In genomic region chr10:67264852-67265251, GRCm38 (mm10) we compare ENCODE assay signal across 8 mouse cellular contexts. TPM values are rescaled to one million over a fixed set of nuclear protein-coding genes. Genes with fewer than 3 reads are reported as not detected.
A peak's percentile ranks its signal among the peaks of the same experiment; 100 is the strongest.
DNase-seq lines count a peak whose midpoint lies in the region; ATAC-seq and TF ChIP-seq lines count a peak whose summit lies in the region.

No protein-coding gene starts in this region.

- peak; percentile 72 for TF ChIP-seq CTCF in forebrain, postnatal 0 days (IDR thresholded peaks at IDR 0.05; ENCODE audit: low read depth)
- TF ChIP-seq CTCF in bone marrow, adult 2 months (IDR thresholded peaks at IDR 0.05; ENCODE audit: control insufficient read depth, insufficient read depth, low read length) = peak; percentile 37; the same call in 1 of the 2 replicates

- H3K27me3 ChIP-seq in forebrain, postnatal 0 days (ENCODE audit: insufficient read depth, low read length) = no peaks in the 10 kb centered on the region
- no peaks in the 10 kb centered on the region for H3K27me3 ChIP-seq in forebrain, embryonic 10.5 days (ENCODE audit: poor library complexity, severe bottlenecking)

- intact Hi-C loops in heart, postnatal 10 days (cut with DNase I) = loop anchor here (1.0 to 5.0 kb wide), 3 partner anchors 18 to 358 kb away; no protein-coding TSS in a partner anchor

- peak; percentile 66 for DNase-seq in forebrain, postnatal 0 days
- no peak for DNase-seq in forebrain, embryonic 10.5 days (ENCODE audit: extremely low spot score, low spot score)
- DNase-seq in ovary, postnatal 14 days (ENCODE audit: low spot score) = peak; percentile 43
- no peak for DNase-seq in ovary, postnatal 10 days (ENCODE audit: low spot score)
- peak; percentile 70 to 82 for DNase-seq in heart, postnatal 10 days
- DNase-seq in lung, postnatal 10 days = peak; percentile 79
- DNase-seq in thymus, postnatal 0 days (ENCODE audit: low spot score) = peak; percentile 38

- 58% methylated on average over 1 of the region's 1 CpGs for WGBS in forebrain, postnatal 0 days
- 67% methylated on average over 1 of the region's 1 CpGs for WGBS in forebrain, embryonic 10.5 days
- 50% methylated on average over 1 of the region's 1 CpGs for WGBS in bone marrow, adult 2 months

- no peaks in the 10 kb centered on the region for H3K9me3 ChIP-seq in forebrain, postnatal 0 days (ENCODE audit: low read length)
- no peaks in the 10 kb centered on the region for H3K9me3 ChIP-seq in forebrain, embryonic 10.5 days

- no peak for TF ChIP-seq POLR2A in bone marrow, adult 2 months (IDR thresholded peaks at IDR 0.05; ENCODE audit: borderline replicate concordance, control insufficient read depth, low read depth, low read length)

- no peak overlapping the region for H3K4me3 ChIP-seq in forebrain, postnatal 0 days (ENCODE audit: low read depth, low read length)
- H3K4me3 ChIP-seq in forebrain, embryonic 10.5 days = no peak overlapping the region
- no peak overlapping the region for H3K4me3 ChIP-seq in bone marrow, adult 2 months (replicated peaks; ENCODE audit: control insufficient read depth, low read depth, low read length)

- H3K9ac ChIP-seq in forebrain, postnatal 0 days = no peak overlapping the region

- no peak for ATAC-seq in forebrain, postnatal 0 days

- no peak overlapping the region for H3K4me2 ChIP-seq in forebrain, postnatal 0 days (ENCODE audit: low read depth)

- peaks cover 34% of the 10 kb centered on the region for H3K36me3 ChIP-seq in forebrain, postnatal 0 days (ENCODE audit: insufficient read depth)
- peaks cover 46% of the 10 kb centered on the region for H3K36me3 ChIP-seq in forebrain, embryonic 10.5 days (replicated peaks)

- H3K4me1 ChIP-seq in forebrain, postnatal 0 days (ENCODE audit: insufficient read depth) = no peaks in the 10 kb centered on the region
- no peaks in the 10 kb centered on the region for H3K4me1 ChIP-seq in forebrain, embryonic 10.5 days
- no peaks in the 10 kb centered on the region for H3K4me1 ChIP-seq in bone marrow, adult 2 months (ENCODE audit: control insufficient read depth, insufficient read depth, low read length)

- H3K27ac ChIP-seq in forebrain, postnatal 0 days (ENCODE audit: low read depth, low read length) = no peak overlapping the region
- no peak overlapping the region for H3K27ac ChIP-seq in forebrain, embryonic 10.5 days
- no peak overlapping the region for H3K27ac ChIP-seq in bone marrow, adult 2 months (ENCODE audit: control insufficient read depth, insufficient read depth, low read depth, low read length, poor library complexity)

RNA-seq across cellular contexts. Expression of gene Nrbf2, which starts 20.3 kb away (rescaled TPM):
- total RNA-seq in forebrain, postnatal 0 days (2014; rRNA removed) = 16.8 and 26.4 TPM in 2 replicates
- 37.2 and 39.8 TPM in 2 replicates for polyA plus RNA-seq in forebrain, postnatal 0 days (2015; fragmentation: Nextera tagmentation; extraction: Ambion mirVana)
- polyA plus RNA-seq in forebrain, embryonic 10.5 days (2016; fragmentation: Nextera tagmentation; extraction: Ambion mirVana) = 35.9 and 38.8 TPM in 2 replicates
- 10.9 and 19.3 TPM in 2 replicates for polyA plus RNA-seq in bone marrow, adult 2 months (2011; ENCODE audit: insufficient read depth, insufficient read length, low replicate concordance, missing spikeins)
- total RNA-seq in heart, postnatal 10 days (2021) = 10 to 100 TPM; 10.4 to 10.6 TPM
- polyA plus RNA-seq in thymus, postnatal 0 days (2015; fragmentation: Nextera tagmentation; extraction: Ambion mirVana) = 46.5 and 47.5 TPM in 2 replicates

Comparison
In these comparisons a context has a peak if more than half of its experiments do, and no peak if none do; other contexts are left out.
1. DNase-seq: peak in forebrain, postnatal 0 days (single experiment), ovary, postnatal 14 days (single experiment), heart, postnatal 10 days (2 of 2), lung, postnatal 10 days (single experiment) and thymus, postnatal 0 days (single experiment); none in forebrain, embryonic 10.5 days (single experiment) and ovary, postnatal 10 days (single experiment).